Mouse (Mus musculus) G1E-ER4 (cell line): ENCODE measurements at regions not wholly inside any gene's neighbourhood (a gene's known extent, or its start where the extent isn't known, plus 50 kb on each side); places are given as distances from the start of the nearest gene placed in this dataset.

Experiments used
- GATA1 ChIP-seq: IDR thresholded peaks from one replicate; pipeline ENCODE4 v1.8.0; 2012; ENCODE audit warnings: low read length, inconsistent platforms

- TF ChIP-seq GATA1 = no peak
Measured at GRCm38 (mm10) chr9:50438738-50439137, 55.6 kb upstream of the Plet1 start.

GRCm38 (mm10) chr9:50440222-50440621 is 54.1 kb upstream of the Plet1 start:
- no peak for TF ChIP-seq GATA1

GRCm38 (mm10) chr9:50440689-50441088 is 53.6 kb upstream of the Plet1 start:
- TF ChIP-seq GATA1 = no peak

GRCm38 (mm10) chr9:50443708-50444463 is 50.4 kb upstream of the Plet1 start:
- TF ChIP-seq GATA1 = peak; percentile 13
